Mouse (Mus musculus) inflammation-experienced regulatory T-cells, adult 6 months (primary cell): Measurements from ENCODE around the gene Sun3. TPM values are rescaled to one million over a fixed set of nuclear protein-coding genes. Genes with fewer than 3 reads are reported as not detected.

Experiments used
- ATAC-seq: one replicate; pipeline ENCODE4 v1.8.0; 2017
- polyA plus RNA-seq, 3 experiments: library from polyadenylated mRNA; unstranded; fragments of 100-300 nt; shearing (Covaris generic); gene quantifications; one replicate each; pipeline ENCODE4 v1.2.1; 2017

Sun3 gene
- not detected for polyA plus RNA-seq

- ATAC-seq, result no peak
Observed at GRCm38 (mm10) chr11:9048703-9049060, at the start of gene Sun3. Gene Sun3, minus strand, starts transcription at chr11:9048991.

- ATAC-seq, result no peak
Observed at GRCm38 (mm10) chr11:9076444-9076843, 27.7 kb upstream of the Sun3 start.

DNA sequence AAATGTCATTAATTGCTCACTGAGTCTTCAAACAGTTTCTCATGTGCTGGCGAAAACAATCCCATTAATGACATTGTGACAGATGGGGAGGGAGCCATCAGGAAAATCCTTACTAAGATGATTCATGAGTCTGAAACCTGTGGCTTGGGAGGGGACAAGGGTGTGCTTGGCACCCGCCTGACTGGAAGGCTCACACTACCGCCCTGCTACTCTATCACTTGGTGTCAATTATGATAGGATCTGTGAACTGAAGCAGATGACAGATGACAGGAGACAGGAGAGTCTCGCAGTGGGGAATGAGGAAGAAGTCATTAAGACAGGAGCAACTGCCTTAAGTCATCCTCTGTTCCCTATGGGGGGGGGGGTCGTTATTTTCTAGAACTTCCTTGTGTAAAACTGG lies 11.7 kb upstream of the Sun3 start:
- no peak for ATAC-seq

DNA sequence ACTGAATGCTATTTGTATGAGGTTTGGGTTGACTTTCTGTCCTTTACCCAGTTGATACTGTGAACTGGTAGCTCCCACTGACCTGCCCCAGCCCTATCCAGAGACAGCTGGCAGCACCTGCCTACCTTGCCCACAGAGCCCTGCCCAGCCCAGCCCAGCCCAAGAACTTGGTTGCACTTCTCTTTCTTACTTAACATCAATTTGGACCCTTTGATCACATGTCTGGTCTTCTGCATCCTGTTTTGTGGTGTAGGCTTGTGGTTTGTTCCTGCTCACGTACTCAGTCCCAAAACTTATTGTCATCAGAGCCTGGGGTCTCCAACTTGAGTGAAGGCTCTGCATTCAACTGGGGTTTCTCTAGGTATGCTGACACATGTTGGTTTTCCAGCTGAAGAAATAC lies 11.2 kb upstream of the Sun3 start:
- no peak for ATAC-seq

- ATAC-seq, result no peak
Observed at GRCm38 (mm10) chr11:9057711-9058110, 8.9 kb upstream of the Sun3 start.

DNA sequence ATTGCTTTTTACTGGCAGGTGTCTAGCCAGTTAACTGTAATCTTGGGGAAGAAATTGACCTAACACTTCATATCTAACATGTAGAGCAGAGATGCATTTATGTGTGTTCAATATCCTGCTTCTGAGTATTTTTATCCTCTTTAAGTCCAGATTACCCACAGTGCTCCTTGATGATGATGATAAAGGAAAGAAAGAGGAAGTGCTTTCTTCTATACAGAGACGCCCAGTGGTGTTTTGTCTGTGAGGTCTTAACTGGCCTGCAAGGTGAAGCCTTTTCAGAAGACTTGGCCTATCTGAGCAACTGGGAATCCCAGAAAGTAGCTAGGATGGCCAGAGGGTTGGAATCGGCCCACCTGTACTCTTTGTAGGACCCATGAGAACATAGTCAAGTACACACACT lies 8.1 kb upstream of the Sun3 start:
- ATAC-seq, result no peak

DNA sequence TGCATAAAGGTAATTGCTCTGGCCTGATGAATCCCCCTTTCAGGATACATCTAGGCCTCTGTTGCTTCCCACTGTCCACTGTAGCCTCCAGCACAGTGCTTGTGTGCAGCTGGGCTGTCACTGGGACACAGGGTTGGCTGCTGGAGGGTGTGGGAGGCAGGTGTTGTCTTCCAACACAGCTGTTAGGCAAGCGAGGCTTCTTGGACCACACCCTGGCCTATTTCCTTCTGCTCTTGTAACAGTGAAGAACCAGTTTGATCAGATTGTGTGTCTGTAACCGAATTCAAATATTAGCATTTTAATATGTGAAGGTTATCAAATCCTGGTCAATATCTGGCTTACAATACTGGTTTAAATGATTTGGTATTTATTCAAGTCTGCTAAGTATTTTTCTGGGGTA lies 3.1 kb upstream of the Sun3 start:
- ATAC-seq, result no peak

GRCm38 (mm10) chr11:9050241-9050640 lies 1.4 kb upstream of the Sun3 start:
- no peak for ATAC-seq

GRCm38 (mm10) chr11:9048011-9048702 lies 634 bp downstream of the Sun3 start, which contains the start of gene Gm11992:
Gene Gm11992, plus strand, starts transcription at chr11:9048594.
- no peak for ATAC-seq

- ATAC-seq, result no peak
Observed at GRCm38 (mm10) chr11:9047044-9047443, 1.7 kb downstream of the Sun3 start.

- no peak for ATAC-seq
Observed at GRCm38 (mm10) chr11:9046546-9046945, 2.2 kb downstream of the Sun3 start.

DNA sequence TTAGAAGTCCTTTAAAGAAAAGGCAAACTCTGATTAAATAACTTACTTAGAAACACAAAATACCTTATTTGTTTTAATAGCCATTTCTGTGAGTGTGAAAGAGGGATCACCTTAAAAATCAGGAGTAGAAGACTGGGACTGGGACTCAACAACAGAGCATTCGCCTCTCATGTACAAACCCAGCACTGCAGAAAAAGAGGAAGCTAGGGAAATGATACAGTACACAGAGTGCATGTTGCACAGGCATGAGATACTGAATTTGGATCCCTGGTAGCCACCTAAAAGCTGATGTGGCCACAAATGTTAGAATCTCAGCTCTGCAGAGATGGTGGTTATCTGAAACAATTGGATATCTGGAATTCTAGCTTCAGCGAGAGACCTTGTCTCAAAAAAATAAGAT lies 17.3 kb downstream of the Sun3 start:
- ATAC-seq, result no peak

GRCm38 (mm10) chr11:9025211-9025610 lies 23.6 kb downstream of the Sun3 start:
- ATAC-seq, result no peak

- ATAC-seq, result no peak
Observed at GRCm38 (mm10) chr11:9024782-9025181, 24.0 kb downstream of the Sun3 start.

GRCm38 (mm10) chr11:9020207-9020606 lies 28.6 kb downstream of the Sun3 start:
- ATAC-seq, result no peak

DNA sequence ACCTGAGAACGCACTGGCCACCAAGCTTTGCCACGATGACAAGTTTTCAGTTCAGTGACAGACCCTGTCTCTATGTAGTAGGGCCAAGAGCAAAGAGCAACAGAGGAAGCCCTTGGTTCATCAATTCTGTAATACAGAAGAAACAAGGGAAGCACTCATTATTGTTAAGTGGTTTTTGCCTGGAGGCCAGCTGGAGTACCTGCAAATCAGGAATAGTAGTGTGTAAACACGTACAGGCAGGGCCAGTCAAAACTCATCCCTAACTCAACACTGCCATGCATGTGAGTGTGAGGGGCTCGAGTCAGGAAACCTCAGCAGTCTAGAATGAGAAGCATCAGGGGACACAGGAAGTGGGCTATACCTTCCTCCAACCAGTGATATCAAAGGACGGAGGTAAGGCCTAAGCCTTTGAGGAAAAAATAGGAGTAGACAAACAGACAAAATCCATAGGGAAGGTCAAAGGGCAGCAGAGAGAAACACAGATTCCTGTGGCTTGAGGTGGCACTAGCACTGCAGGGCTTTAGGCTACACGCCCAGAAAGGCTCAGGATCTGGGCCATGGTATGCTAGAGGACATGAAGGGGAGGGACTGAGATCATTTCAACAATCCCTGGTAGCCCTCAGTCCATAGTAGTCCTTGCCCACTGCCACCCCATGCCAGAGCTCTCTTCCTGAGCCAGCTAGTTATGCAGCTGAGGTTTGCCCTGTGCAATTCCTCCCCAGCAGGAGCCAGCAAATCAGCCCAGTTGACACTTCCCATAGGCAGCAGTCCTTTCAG lies 30.1 kb downstream of the Sun3 start:
- ATAC-seq, result no peak

- no peak for ATAC-seq
Observed at GRCm38 (mm10) chr11:9014740-9015139, 34.1 kb downstream of the Sun3 start.

- ATAC-seq, result no peak
Observed at GRCm38 (mm10) chr11:9011348-9011747, 37.4 kb downstream of the Sun3 start.

GRCm38 (mm10) chr11:9010853-9011339 lies 37.9 kb downstream of the Sun3 start, which contains the start of gene Hus1:
Gene Hus1, minus strand, starts transcription at chr11:9011191.
- ATAC-seq, result peak; percentile 75

- peak; percentile 32 for ATAC-seq
Observed at GRCm38 (mm10) chr11:9010416-9010815, 38.4 kb downstream of the Sun3 start.

GRCm38 (mm10) chr11:9008761-9009160 lies 40.0 kb downstream of the Sun3 start:
- no peak for ATAC-seq

- ATAC-seq, result no peak
Observed at GRCm38 (mm10) chr11:8988084-8988483, 60.7 kb downstream of the Sun3 start.

GRCm38 (mm10) chr11:8986058-8986457 lies 62.7 kb downstream of the Sun3 start:
- ATAC-seq, result no peak
